Mouse (Mus musculus) intestine, postnatal 0 days (tissue): ENCODE measurements at regions not wholly inside any gene's neighbourhood (a gene's known extent, or its start where the extent isn't known, plus 50 kb on each side); places are given as distances from the start of the nearest gene placed in this dataset.

Experiments used
- ATAC-seq: fragments of 200-750 bp; cut with Nextera tagmentation; 2 replicates; pipeline ENCODE4 v1.8.0; 2017; ENCODE audit warnings: mild to moderate bottlenecking, moderate TSS enrichment, moderate library complexity
- H3K27ac ChIP-seq: fragments of 300-500 bp; sonication (generic); 2 replicates; pipeline ENCODE4 v1.5.1; 2014; ENCODE audit warnings: mild to moderate bottlenecking, low read depth, low read length, moderate library complexity
- H3K27me3 ChIP-seq: fragments of 300-500 bp; sonication (generic); replicated peaks from 2 replicates; pipeline ENCODE4 v1.6.1; 2014; ENCODE audit warnings: low read length, mixed read lengths; ENCODE audit not compliant: control insufficient read depth, insufficient read depth
- H3K36me3 ChIP-seq: fragments of 300-500 bp; sonication (generic); 2 replicates; pipeline ENCODE4 v1.6.1; 2014; ENCODE audit warnings: mild to moderate bottlenecking, moderate library complexity; ENCODE audit not compliant: control insufficient read depth, insufficient read depth
- H3K4me1 ChIP-seq: fragments of 300-500 bp; sonication (generic); replicated peaks from 2 replicates; pipeline ENCODE4 v1.6.1; 2014; ENCODE audit warnings: antibody characterized with exemption, low read length, mixed read lengths; ENCODE audit not compliant: control insufficient read depth, insufficient read depth
- H3K4me2 ChIP-seq: fragments of 300-500 bp; sonication (generic); replicated peaks from 2 replicates; pipeline ENCODE4 v1.6.1; 2014; ENCODE audit warnings: low read depth, mild to moderate bottlenecking, moderate library complexity
- H3K4me3 ChIP-seq: fragments of 300-500 bp; sonication (generic); 2 replicates; pipeline ENCODE4 v1.5.1; 2014; ENCODE audit warnings: low read depth, low read length
- H3K9ac ChIP-seq: fragments of 300-500 bp; sonication (generic); 2 replicates; pipeline ENCODE4 v1.6.1; 2014; ENCODE audit warnings: mild to moderate bottlenecking, low read depth, low read length
- H3K9me3 ChIP-seq: fragments of 300-500 bp; sonication (generic); 2 replicates; pipeline ENCODE4 v1.6.1; 2016; ENCODE audit warnings: mixed run types; ENCODE audit not compliant: control insufficient read depth
- CTCF ChIP-seq: sonication (generic); IDR thresholded peaks from 2 replicates; pipeline ENCODE4 v1.5.1; 2016; ENCODE audit warnings: low read depth, mild to moderate bottlenecking, control low read depth, antibody characterized with exemption, moderate library complexity
- WGBS: fragments of 180-500 bp; shearing (Covaris S2); extraction: QIAGEN DNeasy Blood & Tissue Kit; methylation state at CpG from one replicate; pipeline ENCODE4 v1.1.7; 2014; 5-methylcytosine and 5-hydroxymethylcytosine counted together

DNA sequence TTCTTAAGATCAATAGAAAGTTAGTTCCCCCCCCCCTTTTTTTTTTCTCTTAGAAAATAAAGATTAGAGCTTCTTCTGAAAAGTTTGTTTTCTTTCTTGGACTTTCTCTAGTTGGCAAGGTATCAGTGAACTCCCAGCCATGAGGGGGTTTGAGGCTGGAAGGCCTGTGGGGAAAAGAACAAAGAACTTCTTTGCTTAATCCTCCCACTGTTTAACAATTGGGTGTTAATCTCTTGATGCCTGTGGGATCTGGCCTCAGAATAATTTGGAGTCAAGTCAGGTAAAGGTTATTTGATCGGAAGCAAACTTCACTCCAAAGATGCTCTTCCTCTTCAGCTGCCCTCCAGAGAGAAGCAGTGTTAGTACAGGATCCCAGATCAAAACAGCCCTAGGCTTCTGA lies 84.8 kb downstream of the Alg10b start:
- ATAC-seq = no peak
- H3K4me2 ChIP-seq = no peak overlapping the region

GRCm38 (mm10) chr15:90309664-90310063 lies 85.6 kb downstream of the Alg10b start:
- Histone ChIP-seq H3K4me3 (no peak overlapping the region), H3K4me1 (no peaks in the 10 kb centered on the region), H3K27me3 (no peaks in the 10 kb centered on the region), H3K4me2 (no peak overlapping the region), H3K9ac (no peak overlapping the region), H3K36me3 (no peaks in the 10 kb centered on the region), H3K9me3 (no peaks in the 10 kb centered on the region), H3K27ac (no peak overlapping the region)
- no peak for ATAC-seq
- TF ChIP-seq CTCF = no peak

More for the DNA sequence above, 84.8 kb downstream of the Alg10b start:
- Histone ChIP-seq H3K27ac (no peak overlapping the region), H3K9ac (no peak overlapping the region), H3K36me3 (no peaks in the 10 kb centered on the region), H3K9me3 (no peaks in the 10 kb centered on the region), H3K4me3 (no peak overlapping the region), H3K4me1 (no peaks in the 10 kb centered on the region), H3K27me3 (no peaks in the 10 kb centered on the region)
- 71% methylated on average over 1 of the region's 1 CpGs for WGBS
- TF ChIP-seq CTCF = no peak

GRCm38 (mm10) chr15:90321774-90322173 lies 97.7 kb downstream of the Alg10b start:
- no peaks in the 10 kb centered on the region for H3K27me3 ChIP-seq
- no peak for ATAC-seq
- H3K27ac ChIP-seq = no peak overlapping the region
- H3K4me1 ChIP-seq = no peaks in the 10 kb centered on the region
- H3K9me3 ChIP-seq = no peaks in the 10 kb centered on the region
- H3K4me3 ChIP-seq = no peak overlapping the region
- no peak overlapping the region for H3K9ac ChIP-seq
- no peaks in the 10 kb centered on the region for H3K36me3 ChIP-seq
- 61% methylated on average over 3 of the region's 3 CpGs for WGBS
- H3K4me2 ChIP-seq = no peak overlapping the region
- no peak for TF ChIP-seq CTCF

DNA sequence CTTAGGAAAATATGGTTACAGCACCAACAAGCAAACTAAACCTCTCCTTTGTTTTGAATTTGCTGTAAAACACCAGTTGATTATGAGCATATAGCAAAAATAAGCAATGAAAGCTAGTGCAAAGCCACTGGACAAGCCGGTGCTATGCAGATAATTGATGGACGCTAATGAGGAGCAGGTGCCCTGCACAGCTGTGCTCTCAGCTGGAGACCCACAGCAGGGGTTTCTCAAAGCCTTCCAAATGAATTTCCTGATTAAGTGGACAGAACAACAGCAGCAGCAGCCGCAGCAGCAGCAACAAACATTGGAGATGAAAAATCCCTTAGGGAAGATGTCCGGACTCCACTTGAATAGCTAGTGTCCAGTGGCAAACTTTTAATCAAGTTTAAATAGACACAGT lies 109.2 kb downstream of the Alg10b start:
- Histone ChIP-seq H3K27ac (no peak overlapping the region), H3K9me3 (no peaks in the 10 kb centered on the region), H3K27me3 (no peaks in the 10 kb centered on the region), H3K36me3 (no peaks in the 10 kb centered on the region), H3K4me1 (no peaks in the 10 kb centered on the region), H3K4me2 (no peak overlapping the region), H3K4me3 (no peak overlapping the region), H3K9ac (no peak overlapping the region)
- no peak for ATAC-seq
- TF ChIP-seq CTCF = no peak
- 50% methylated on average over 4 of the region's 4 CpGs for WGBS

DNA sequence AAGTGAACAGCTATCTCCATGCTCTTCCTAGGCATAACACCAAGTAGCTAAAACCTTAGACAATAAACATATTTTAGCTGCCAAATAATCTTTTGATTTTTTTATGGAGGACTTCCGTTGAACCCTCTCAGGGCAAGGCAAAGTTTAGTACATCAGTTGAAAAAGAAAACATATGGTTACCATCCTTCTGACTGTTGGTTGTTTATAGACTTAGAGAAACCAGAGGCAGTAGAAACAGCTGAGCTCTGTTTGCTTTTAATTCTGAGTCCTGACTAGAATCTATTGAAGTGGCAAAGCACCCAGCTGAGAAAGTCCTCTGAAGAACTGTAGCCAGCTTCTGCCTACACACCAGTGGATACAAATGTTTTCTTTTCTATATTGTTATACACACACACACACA lies 109.7 kb downstream of the Alg10b start:
- no peak for TF ChIP-seq CTCF
- Histone ChIP-seq H3K36me3 (no peaks in the 10 kb centered on the region), H3K4me2 (no peak overlapping the region), H3K9ac (no peak overlapping the region), H3K27me3 (no peaks in the 10 kb centered on the region), H3K4me1 (no peaks in the 10 kb centered on the region), H3K4me3 (no peak overlapping the region), H3K9me3 (no peaks in the 10 kb centered on the region), H3K27ac (no peak overlapping the region)
- ATAC-seq = no peak
- 53% methylated on average over 1 of the region's 1 CpGs for WGBS

DNA sequence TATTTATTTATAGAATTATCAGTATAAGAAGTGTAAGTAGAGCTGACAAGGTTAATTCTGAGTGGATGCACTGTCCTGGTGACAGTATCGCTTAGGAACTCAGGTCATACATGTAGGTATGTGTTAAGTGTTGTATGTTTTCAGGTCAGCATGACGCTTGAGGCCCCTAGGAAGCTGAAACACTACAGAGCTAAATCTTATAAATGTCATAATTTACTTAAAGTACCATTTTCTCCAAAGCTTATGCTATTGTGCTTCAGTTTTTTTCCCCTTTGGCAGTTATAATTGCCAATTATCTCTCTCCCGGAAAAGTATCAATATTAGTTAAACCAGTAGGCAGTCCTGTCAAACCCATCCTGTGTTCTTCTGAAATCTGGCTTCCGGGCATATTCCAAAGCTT lies 110.3 kb downstream of the Alg10b start:
- H3K36me3 ChIP-seq = no peaks in the 10 kb centered on the region
- H3K4me1 ChIP-seq = no peaks in the 10 kb centered on the region
- no peak for TF ChIP-seq CTCF
- WGBS = 80% methylated on average over 4 of the region's 4 CpGs
- H3K4me2 ChIP-seq = no peak overlapping the region
- no peak overlapping the region for H3K27ac ChIP-seq
- H3K9ac ChIP-seq = no peak overlapping the region
- H3K9me3 ChIP-seq = no peaks in the 10 kb centered on the region
- H3K27me3 ChIP-seq = no peaks in the 10 kb centered on the region
- ATAC-seq = no peak
- H3K4me3 ChIP-seq = no peak overlapping the region

GRCm38 (mm10) chr15:90335506-90335905 lies 111.4 kb downstream of the Alg10b start:
- WGBS = 48% methylated on average over 7 of the region's 7 CpGs
- no peak for ATAC-seq
- no peaks in the 10 kb centered on the region for H3K36me3 ChIP-seq
- no peak for TF ChIP-seq CTCF
- H3K4me3 ChIP-seq = no peak overlapping the region
- H3K27ac ChIP-seq = no peak overlapping the region
- no peak overlapping the region for H3K4me2 ChIP-seq
- H3K9ac ChIP-seq = no peak overlapping the region
- no peaks in the 10 kb centered on the region for H3K9me3 ChIP-seq
- no peaks in the 10 kb centered on the region for H3K4me1 ChIP-seq
- no peaks in the 10 kb centered on the region for H3K27me3 ChIP-seq
